Mouse (Mus musculus) embryo, embryonic 10 days (tissue): ENCODE measurements at regions not wholly inside any gene's neighbourhood (a gene's known extent, or its start where the extent isn't known, plus 50 kb on each side); places are given as distances from the start of the nearest gene placed in this dataset.

ENCODE experiments used
- DNase-seq: peaks from one replicate; pipeline ENCODE4 v3.0.0-alpha.2; 2015; ENCODE audit warnings: low spot score

DNA sequence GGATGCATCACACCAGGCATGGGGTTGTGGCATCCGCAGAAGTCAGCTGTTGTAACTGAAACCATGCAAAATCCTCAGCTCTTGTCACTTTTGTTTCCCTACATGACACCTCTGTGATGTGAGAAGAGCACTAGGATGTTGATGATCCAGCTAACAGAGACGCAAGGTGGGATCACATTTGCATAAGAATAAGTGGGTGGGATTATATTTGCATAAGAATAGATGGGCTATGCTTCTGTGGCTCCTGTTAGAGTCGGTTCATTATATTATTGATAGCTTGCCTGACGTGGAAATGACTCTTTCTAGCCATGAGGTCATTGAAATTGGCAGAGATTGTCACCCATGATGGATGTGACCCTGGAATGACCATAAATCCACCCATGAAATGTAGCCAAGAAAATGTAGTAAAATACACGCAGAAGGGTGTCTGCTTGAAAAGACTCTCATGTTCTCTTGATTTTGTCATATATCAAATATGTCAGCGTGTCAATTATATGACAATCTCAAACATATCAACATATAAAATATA, 102.2 kb upstream of the Arg1 start:
- DNase-seq, result no peak

DNA sequence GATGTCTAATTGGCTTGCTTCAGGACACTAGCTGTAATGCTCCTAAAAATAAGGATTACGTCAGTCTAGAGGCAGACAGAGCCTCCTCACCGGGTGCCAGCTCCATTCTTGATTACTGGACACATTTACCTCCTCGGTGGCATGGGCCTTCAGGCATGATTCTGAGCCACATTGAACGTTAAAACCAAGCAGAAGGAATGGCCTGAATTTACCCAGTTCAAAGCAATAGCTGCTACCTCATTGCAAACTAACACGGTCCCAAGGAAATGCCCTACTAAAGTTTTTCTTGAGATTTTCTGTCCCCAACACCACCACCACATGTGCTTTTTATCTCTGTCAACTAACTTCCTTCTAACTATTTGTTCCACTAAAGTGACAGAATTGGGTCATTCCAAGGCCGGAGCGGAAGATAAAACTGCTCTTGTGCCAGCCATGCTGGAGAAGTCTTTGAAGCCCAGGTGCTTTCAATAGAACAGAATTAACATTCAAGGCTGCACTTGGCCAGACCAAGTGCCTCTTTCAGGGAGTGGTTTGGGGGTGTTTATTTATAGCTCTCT, 96.4 kb upstream of the Arg1 start:
- peak; percentile 27 for DNase-seq

DNA sequence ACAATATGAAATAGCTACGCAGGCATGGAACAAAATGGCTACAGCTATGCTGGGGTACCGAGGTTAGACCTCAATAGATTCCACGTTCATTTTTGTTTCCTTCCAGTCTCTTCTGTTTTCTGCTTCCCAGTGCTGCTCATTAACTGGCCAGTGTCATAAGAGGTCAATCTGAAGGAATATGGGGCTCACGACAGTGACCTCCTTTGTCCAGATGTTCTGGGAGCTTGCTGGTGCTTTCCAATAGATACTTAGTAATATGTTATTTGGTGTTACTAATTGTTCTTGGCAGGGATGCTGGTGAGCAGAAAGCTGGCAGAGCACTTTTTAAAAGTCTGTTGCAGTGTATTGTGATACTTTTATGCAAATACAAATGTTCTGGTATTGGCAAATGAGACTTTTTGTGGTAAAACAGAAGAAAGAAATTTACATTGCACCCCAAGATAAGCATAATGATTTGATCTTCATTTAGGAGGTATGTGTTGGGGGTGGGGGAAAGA, 95.8 kb upstream of the Arg1 start:
- no peak for DNase-seq

DNA sequence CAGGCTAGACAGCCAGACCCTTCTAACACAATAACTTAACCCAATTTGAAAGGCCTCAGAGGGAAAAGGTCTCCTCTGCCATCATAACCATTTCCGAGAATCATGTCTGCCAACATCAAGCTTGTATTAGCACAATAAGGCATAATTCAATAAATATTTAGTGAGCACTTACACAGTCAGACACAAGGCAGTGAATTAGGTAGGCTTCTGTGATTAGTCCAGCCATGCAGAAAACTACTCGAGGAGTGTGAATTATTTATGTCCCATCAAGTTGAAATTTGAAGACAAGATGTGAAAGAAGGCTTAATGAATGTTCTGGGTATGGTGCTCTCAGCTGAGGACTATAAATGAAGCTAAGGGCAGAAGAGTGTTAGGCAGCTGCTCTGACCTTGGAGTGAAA, 91.7 kb upstream of the Arg1 start:
- no peak for DNase-seq

DNA sequence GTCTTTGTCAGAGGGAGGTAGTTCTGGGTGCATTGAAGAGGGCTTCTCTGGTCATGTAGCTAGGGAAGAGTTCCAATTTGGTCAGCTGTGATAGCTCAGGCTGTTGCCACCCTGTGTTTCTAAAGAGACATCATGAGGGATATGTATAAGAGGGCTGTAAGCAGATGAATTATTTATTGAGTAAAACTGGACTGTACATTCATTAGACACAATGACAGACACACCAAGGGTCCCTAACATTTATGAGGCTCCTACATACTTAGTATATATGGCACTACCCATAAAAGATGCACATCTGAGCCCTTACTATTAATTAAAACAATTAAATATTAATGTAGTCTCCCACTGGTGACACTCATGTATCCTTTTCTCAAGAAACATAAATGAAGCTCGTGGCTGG, 90.6 kb upstream of the Arg1 start:
- DNase-seq, result no peak

DNA sequence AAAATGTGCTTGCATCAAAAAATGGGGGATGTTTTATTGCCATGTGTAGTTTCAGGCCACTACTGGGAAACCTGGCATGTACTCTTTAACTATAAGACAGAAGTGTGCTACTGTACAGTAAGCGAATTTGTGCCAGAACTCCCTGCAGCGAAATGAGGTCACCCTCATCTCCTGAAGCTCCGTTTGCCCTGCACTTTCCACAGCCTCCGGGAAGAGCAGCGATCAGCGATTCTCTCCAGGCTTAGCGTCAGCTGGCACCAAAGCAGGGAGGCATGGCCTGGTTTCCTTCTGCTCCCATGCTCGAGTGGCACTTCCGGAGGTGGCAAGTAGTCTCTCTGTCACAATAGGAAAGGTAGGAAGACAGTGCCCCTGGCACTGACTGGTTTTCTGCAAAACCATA, 88.8 kb upstream of the Arg1 start:
- no peak for DNase-seq

DNA sequence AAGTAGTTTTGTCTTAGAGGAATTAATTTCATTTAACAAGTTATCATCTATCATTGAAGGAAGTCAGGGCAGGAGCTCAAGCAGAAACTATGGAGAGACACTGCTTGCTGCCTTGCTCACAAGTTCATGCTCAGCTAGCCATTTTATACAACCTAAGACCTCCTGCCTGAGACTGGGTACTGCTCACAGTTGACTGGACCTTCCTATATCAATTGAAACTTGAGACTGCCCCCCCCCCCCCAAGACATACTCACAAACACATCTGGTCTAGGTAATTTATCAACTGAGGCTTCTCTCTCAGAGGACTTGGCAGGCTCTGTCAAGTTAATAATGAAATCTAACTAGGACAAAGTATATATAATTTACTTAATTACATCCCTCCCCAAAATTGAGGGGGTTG, 84.8 kb upstream of the Arg1 start:
- no peak for DNase-seq

DNA sequence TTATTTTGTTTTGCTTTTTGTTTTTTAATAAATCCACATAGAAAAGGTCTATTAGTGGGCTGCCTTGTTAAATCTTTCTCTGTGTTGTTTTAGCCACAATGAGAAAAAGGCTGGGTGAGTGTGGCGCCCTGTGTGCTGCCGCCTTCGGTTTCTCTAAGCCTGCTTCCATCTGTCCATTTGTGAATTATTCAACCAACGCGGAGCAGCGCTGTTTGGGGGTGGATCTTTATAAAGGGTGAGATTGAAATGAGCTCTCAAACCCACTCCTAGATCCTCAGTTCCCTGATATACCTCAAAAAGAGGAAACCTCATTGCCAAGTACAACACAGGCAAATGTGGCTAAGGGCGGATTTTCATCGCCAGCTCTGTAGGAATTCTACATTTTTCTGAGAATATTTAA, 74.0 kb upstream of the Arg1 start:
- DNase-seq, result no peak

DNA sequence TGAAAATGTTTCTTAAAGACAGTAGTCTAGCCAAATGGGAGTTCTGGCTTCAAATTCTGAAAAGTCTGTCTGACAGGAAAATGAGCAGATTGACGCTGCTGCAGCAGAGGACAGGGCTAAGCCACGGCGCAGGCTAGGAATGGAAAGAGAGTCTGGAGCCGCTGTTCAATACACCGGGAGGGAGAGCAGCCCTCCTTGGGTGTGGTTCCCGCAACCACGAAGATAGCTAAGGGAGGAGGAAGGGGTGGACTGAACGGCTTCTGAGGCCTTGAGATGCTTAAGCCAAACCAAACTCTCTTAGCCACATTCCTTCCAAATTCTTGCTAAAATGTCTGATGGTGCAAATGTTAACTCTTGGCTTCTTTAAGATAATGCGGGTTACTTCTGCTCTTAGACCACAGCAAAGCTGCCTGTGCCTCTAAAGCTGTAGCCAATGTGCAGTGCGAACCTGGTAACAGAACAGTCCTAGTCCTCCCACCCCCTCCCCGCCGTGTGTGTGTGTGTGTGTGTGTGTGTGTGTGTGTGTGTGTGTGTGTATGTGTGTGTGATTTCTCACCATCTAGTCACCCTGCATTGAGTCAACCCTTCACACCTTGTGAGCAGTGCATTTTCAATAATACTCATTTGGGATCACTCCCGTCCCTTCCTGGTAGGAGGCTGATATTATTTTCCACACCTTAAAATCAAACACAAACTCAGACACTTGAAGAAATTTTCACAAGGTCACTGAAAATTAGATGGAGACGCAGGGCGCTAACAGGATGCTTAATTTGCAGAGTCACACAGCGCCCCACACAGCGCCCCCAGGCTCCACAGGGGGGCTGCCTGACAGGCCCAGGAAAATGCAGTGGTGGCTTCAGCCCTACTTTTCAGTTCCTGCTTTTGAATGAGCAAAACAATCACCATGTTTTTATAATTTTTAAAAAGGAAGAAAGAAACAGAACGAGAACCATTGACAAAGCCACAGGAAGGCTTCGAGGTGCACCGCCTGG, 73.2 kb upstream of the Arg1 start:
- no peak for DNase-seq

DNA sequence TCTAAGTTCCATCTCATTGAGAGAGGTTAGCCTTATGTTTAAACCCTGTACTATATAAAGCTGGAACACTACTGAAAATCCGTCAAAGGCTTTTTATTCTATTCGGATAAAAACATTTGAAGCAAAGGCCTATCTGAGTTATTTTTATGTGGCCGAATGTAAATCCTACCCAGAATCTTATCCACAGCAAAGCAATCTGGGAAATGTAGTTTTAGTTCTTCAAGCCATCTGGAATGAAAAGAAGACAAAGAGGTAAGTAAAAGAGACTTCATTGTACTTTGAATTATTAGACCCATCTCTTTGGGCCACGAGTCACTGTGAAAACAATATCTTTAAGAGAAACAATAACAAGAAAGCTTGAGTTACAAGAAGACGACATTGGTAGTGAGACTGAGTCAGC, 72.5 kb upstream of the Arg1 start:
- no peak for DNase-seq

DNA sequence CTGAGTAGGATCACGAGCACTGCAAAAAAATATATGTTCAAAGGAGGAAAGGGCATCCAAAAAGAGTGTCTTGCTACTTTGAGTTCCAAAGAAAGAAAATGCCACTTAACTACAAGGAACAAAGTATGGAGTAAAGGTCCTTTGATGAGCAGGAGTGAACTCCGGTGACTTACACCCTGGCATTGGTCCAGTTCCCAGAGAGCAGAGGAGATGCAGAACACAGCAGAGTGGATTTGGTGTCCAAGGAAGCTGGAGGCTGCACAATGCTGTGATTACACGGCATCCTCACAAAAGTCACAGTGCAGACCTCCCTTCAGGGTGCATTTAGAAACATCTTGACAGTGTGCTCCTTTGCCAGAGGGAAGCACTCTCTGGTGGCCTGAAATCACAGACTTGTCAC, 70.4 kb upstream of the Arg1 start:
- no peak for DNase-seq

DNA sequence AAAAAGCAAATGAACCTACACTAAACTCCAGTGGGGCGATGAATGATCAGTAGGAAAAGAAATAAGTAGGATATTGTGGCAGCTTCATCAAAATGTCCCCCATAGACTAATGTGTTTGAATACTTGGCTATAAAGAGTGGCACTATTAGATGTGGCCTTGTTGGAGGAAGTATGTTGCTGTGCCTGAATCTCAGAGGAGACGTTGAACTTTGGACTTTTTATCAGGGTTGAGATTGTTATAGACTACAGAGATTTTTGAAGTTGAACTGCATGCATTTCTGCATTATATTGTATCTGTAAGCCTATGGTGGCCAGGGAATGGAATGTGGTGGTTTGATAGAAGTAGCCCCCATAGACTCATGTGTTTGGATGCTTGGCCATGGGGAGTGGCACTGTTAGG, 68.5 kb upstream of the Arg1 start:
- DNase-seq, result no peak

DNA sequence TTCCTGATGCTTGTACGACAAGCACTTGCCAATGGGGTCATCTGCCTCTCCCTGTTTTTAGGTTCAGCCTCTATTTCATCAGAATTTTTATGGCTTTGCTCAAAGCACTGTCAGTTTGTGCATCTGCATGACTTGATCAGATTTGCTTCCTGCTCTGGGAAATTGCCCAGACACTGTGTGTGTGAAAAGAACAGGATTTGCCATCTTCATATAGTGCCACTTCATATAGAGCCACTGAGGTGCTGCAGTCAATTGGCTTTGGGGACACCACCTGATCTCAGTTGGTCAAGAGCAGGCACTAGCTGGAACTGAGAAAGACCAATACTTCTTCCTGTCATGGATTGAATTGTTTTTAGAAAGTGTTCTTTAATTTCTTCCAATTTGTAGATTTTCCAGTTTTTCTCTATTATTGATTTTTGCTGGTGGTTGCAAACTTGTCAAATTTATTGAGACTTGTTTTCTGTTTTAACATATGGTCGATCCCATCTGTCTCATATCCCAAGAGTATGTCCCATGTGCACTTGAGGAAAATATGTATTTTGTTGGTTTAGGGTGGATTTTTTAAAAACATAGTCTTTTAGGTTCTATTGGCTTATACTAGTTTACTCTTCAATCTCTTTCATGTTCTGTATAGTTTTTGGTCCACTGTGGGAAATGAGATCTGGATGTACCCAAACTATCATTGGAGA, 62.8 kb upstream of the Arg1 start:
- DNase-seq, result no peak

DNA sequence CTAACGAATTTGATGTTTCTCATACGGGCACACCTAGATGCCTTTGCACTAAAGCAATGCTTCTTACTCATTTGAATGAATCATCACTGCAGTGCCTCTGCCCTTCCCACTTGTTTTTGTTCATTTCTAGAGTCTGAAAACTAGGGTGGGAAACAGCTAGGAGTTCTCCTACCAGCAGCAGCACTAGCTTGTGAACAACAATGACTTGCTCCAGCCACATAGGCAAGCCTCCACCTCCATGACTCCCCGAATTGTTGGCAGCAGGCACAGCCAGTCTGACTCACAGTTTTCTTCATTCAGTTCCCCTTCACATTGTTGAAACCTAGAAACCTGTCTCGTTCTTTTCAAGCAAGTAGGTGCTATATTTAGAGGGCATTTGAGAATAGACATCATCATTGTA, 57.5 kb upstream of the Arg1 start:
- no peak for DNase-seq

DNA sequence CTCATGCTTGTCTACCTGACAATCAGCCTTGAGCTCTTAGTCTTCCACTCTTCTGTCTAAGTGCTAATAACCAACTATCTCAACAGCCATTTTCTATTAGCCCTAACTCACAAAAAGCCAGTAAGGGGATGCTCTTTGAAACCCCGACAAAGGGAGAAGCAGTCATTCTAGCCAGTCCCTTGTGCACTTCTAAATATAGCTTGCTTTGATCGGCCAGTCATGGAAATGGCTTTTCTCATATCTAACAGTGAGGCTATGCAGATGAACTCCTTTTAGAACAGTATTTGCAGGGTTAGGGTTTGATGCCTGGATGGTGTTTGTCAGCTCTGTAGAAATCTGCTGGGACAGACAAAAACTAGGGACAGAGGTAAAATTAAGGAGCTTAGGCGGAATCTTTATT, 54.5 kb upstream of the Arg1 start:
- DNase-seq, result no peak
